Mouse (Mus musculus): ENCODE data around the gene Mlycd. TPM values are rescaled to one million over a fixed set of nuclear protein-coding genes. Genes with fewer than 3 reads are reported as not detected.
A peak's percentile ranks its signal among the peaks of the same experiment; 100 is the strongest.

The Mlycd gene
- polyA plus RNA-seq, 1 experiment from 2014 or later = 21.4 TPM

- H3K4me1 ChIP-seq (ENCODE audit: control insufficient read depth, insufficient read depth, low read length) = peaks cover 18% of the 10 kb centered on the region
- no peak overlapping the region for H3K4me2 ChIP-seq (ENCODE audit: low read depth, low read length)
- H3K9me3 ChIP-seq (replicated peaks; ENCODE audit: control insufficient read depth, low read length) = no peaks in the 10 kb centered on the region
- H3K27me3 ChIP-seq (ENCODE audit: control insufficient read depth, insufficient read depth, low read length) = 0 out of 2 replicates have a peak, but pooled peaks cover 3% of the 10 kb centered on the region
- no peak overlapping the region for H3K4me3 ChIP-seq (ENCODE audit: low read length)
- H3K36me3 ChIP-seq (ENCODE audit: control insufficient read depth, insufficient read depth) = no peaks in the 10 kb centered on the region
- no peak for ATAC-seq (replicated peaks; ENCODE audit: extremely low read depth, insufficient read depth, low FRiP score)
- WGBS = 71% methylated on average over 5 of the region's 5 CpGs
- no peak overlapping the region for H3K27ac ChIP-seq (ENCODE audit: low read length)
- no peak overlapping the region for H3K9ac ChIP-seq (ENCODE audit: low read length)
Measured at GRCm38 (mm10) chr8:119456045-119456444, 61.4 kb downstream of the Mlycd start.

- Histone ChIP-seq H3K27ac (ENCODE audit: low read length) (no peak overlapping the region), H3K4me1 (ENCODE audit: control insufficient read depth, insufficient read depth, low read length) (peaks cover 18% of the 10 kb centered on the region), H3K27me3 (ENCODE audit: control insufficient read depth, insufficient read depth, low read length) (no peaks in the 10 kb centered on the region), H3K4me3 (ENCODE audit: low read length) (no peak overlapping the region), H3K9me3 (replicated peaks; ENCODE audit: control insufficient read depth, low read length) (no peaks in the 10 kb centered on the region), H3K9ac (ENCODE audit: low read length) (no peak overlapping the region), H3K4me2 (ENCODE audit: low read depth, low read length) (peak overlapping the region; percentile 50), H3K36me3 (ENCODE audit: control insufficient read depth, insufficient read depth) (no peaks in the 10 kb centered on the region)
- 24% methylated on average over 16 of the region's 16 CpGs for WGBS
- ATAC-seq (replicated peaks; ENCODE audit: extremely low read depth, insufficient read depth, low FRiP score) = no peak
Measured at GRCm38 (mm10) chr8:119459724-119460123, 65.0 kb downstream of the Mlycd start.

Other genes with a start within 250 kb of the Mlycd start
- gene Hsbp1, start 50.4 kb upstream of the Mlycd start, polyA plus RNA-seq (2015; fragmentation: Nextera tagmentation; extraction: Ambion mirVana) = 296 and 302 TPM in 2 replicates
- gene Osgin1, start 39.2 kb downstream of the Mlycd start, polyA plus RNA-seq (2015; fragmentation: Nextera tagmentation; extraction: Ambion mirVana) = 0.74 and 0.85 TPM in 2 replicates
- 0.12 and 0.21 TPM in 2 replicates for gene Necab2, start 51.8 kb downstream of the Mlycd start, polyA plus RNA-seq (2015; fragmentation: Nextera tagmentation; extraction: Ambion mirVana)
- not detected in 2 replicates for gene Slc38a8, start 106.8 kb downstream of the Mlycd start, polyA plus RNA-seq (2015; fragmentation: Nextera tagmentation; extraction: Ambion mirVana)
- 68.5 and 72.4 TPM in 2 replicates for gene Mbtps1, start 163.9 kb downstream of the Mlycd start, polyA plus RNA-seq (2015; fragmentation: Nextera tagmentation; extraction: Ambion mirVana)
- gene Hsdl1, start 180.3 kb downstream of the Mlycd start, polyA plus RNA-seq (2015; fragmentation: Nextera tagmentation; extraction: Ambion mirVana) = 40.9 and 51.1 TPM in 2 replicates
- gene Dnaaf1, start 180.4 kb downstream of the Mlycd start, polyA plus RNA-seq (2015; fragmentation: Nextera tagmentation; extraction: Ambion mirVana) = 0.50 and 0.71 TPM in 2 replicates
- gene Taf1c, start 210.3 kb downstream of the Mlycd start, polyA plus RNA-seq (2015; fragmentation: Nextera tagmentation; extraction: Ambion mirVana) = 8.5 and 9.4 TPM in 2 replicates
- 0.07 TPM in 1 of 2 replicates, not detected in the other for gene Adad2, start 217.9 kb downstream of the Mlycd start, polyA plus RNA-seq (2015; fragmentation: Nextera tagmentation; extraction: Ambion mirVana)
- gene Kcng4, start 240.8 kb downstream of the Mlycd start, polyA plus RNA-seq (2015; fragmentation: Nextera tagmentation; extraction: Ambion mirVana) = 0.04 TPM in 1 of 2 replicates, not detected in the other